Mouse (Mus musculus) CH12.LX (cell line): ENCODE data around the gene Nt5c2. TPM values are rescaled to one million over a fixed set of nuclear protein-coding genes. Genes with fewer than 3 reads are reported as not detected.

Experiments used
- DNase-seq: peaks from one replicate; pipeline ENCODE4 v3.0.0-alpha.2; 2013; ENCODE audit errors: extremely low read depth
- H3K27ac ChIP-seq: 2 replicates; pipeline ENCODE4 v1.5.1; 2012; ENCODE audit warnings: low read depth, mild to moderate bottlenecking, control low read depth, moderate library complexity; ENCODE audit not compliant: insufficient read depth
- H3K27me3 ChIP-seq: replicated peaks from 2 replicates; pipeline ENCODE3; 2012; ENCODE audit warnings: inconsistent platforms
- H3K36me3 ChIP-seq, 2 experiments: replicated peaks in 1 of 2; 2 replicates each; pipeline versions ENCODE3 to v1.6.1; 2012; ENCODE audit warnings: inconsistent platforms in 1 of 2, low read length in 1 of 2, mild to moderate bottlenecking in 1 of 2, mixed read lengths in 1 of 2, moderate library complexity in 1 of 2; ENCODE audit not compliant: control insufficient read depth in 1 of 2, insufficient read depth in 1 of 2
- H3K4me1 ChIP-seq, 2 experiments: 2 replicates each; pipeline ENCODE4 v1.6.1; 2012; ENCODE audit warnings: inconsistent platforms in 1 of 2, moderate library complexity in 1 of 2; ENCODE audit not compliant: insufficient read depth in 2 of 2, control insufficient read depth in 1 of 2
- H3K4me2 ChIP-seq: 2 replicates; pipeline ENCODE4 v1.6.1; 2012; ENCODE audit warnings: low read depth, mild to moderate bottlenecking, control low read depth; ENCODE audit not compliant: poor library complexity, insufficient read depth, severe bottlenecking
- H3K4me3 ChIP-seq, 3 experiments: fragments of 150-350 bp in 1 of 3; sonication (generic) in 1 of 3; replicated peaks in 1 of 3; 2 replicates each; pipeline versions ENCODE3 to v1.5.1; 2011 to 2012; ENCODE audit warnings: low read depth in 2 of 3, low read length in 2 of 3, mild to moderate bottlenecking in 2 of 3, moderate library complexity in 2 of 3, control low read depth in 1 of 3, improper control_type of control experiment in 1 of 3, inconsistent platforms in 1 of 3, mixed read lengths in 1 of 3; ENCODE audit not compliant: poor library complexity in 1 of 3
- H3K79me2 ChIP-seq: replicated peaks from 2 replicates; pipeline ENCODE4 v1.6.1; 2012; ENCODE audit warnings: mild to moderate bottlenecking, moderate library complexity; ENCODE audit not compliant: control insufficient read depth, poor library complexity, insufficient read depth, severe bottlenecking; ENCODE audit errors: extremely low read depth
- H3K9ac ChIP-seq: 2 replicates; pipeline ENCODE4 v1.6.1; 2012; ENCODE audit warnings: low read depth, mild to moderate bottlenecking, control low read depth, moderate library complexity; ENCODE audit not compliant: insufficient read depth
- H3K9me3 ChIP-seq: replicated peaks from 2 replicates; pipeline ENCODE3; 2012; ENCODE audit warnings: low read length, inconsistent platforms, mixed read lengths
- CHD1 ChIP-seq: IDR thresholded peaks from 2 replicates; pipeline ENCODE4 v1.6.1; 2012; ENCODE audit warnings: low read depth, low read length, improper control_type of control experiment, inconsistent platforms
- CTCF ChIP-seq, 2 experiments: IDR thresholded peaks in 1 of 2; conservative IDR thresholded peaks in 1 of 2; 2 replicates each; pipeline ENCODE4 v1.5.1; 2011 to 2012; ENCODE audit warnings: low read depth in 2 of 2, low read length in 2 of 2, improper control_type of control experiment in 1 of 2, inconsistent platforms in 1 of 2, mild to moderate bottlenecking in 1 of 2, moderate library complexity in 1 of 2
- ELF1 ChIP-seq: IDR thresholded peaks from 2 replicates; pipeline ENCODE4 v1.6.1; 2014; ENCODE audit warnings: low read depth, mild to moderate bottlenecking, inconsistent platforms, low read length, improper control_type of control experiment
- EP300 ChIP-seq: IDR thresholded peaks from 2 replicates; pipeline ENCODE4 v1.6.1; 2011; ENCODE audit warnings: low read length, improper control_type of control experiment
- GABPA ChIP-seq: IDR thresholded peaks from 2 replicates; pipeline ENCODE4 v1.6.1; 2012; ENCODE audit warnings: low read depth, low read length, improper control_type of control experiment, inconsistent platforms; ENCODE audit not compliant: insufficient replicate concordance
- JUN ChIP-seq: IDR thresholded peaks from 2 replicates; pipeline ENCODE4 v1.6.1; 2011; ENCODE audit warnings: low read depth, mild to moderate bottlenecking, low read length, improper control_type of control experiment, moderate library complexity; ENCODE audit not compliant: insufficient read depth
- KAT2A ChIP-seq: IDR thresholded peaks from 2 replicates; pipeline ENCODE4 v1.6.1; 2012; ENCODE audit warnings: low read length, improper control_type of control experiment, inconsistent platforms; ENCODE audit not compliant: insufficient replicate concordance
- MAFK ChIP-seq: IDR thresholded peaks from 2 replicates; pipeline ENCODE4 v1.6.1; 2011; ENCODE audit warnings: low read length, improper control_type of control experiment; ENCODE audit not compliant: insufficient replicate concordance
- MAZ ChIP-seq: IDR thresholded peaks from 2 replicates; pipeline ENCODE4 v1.6.1; 2012; ENCODE audit warnings: low read depth, mild to moderate bottlenecking, inconsistent platforms, low read length, improper control_type of control experiment, moderate library complexity
- MXI1 ChIP-seq: IDR thresholded peaks from 2 replicates; pipeline ENCODE4 v1.6.1; 2011; ENCODE audit warnings: mild to moderate bottlenecking, low read depth, low read length, improper control_type of control experiment
- MYC ChIP-seq: IDR thresholded peaks from 2 replicates; pipeline ENCODE4 v1.6.1; 2011; ENCODE audit warnings: low read depth, mild to moderate bottlenecking, improper control_type of control experiment, low read length
- NELFE ChIP-seq: IDR thresholded peaks from 2 replicates; pipeline ENCODE4 v1.6.1; 2011; ENCODE audit warnings: low read depth, low read length, improper control_type of control experiment
- NRF1 ChIP-seq: IDR thresholded peaks from 2 replicates; pipeline ENCODE4 v1.6.1; 2014; ENCODE audit warnings: low read depth, mild to moderate bottlenecking, inconsistent platforms, low read length, improper control_type of control experiment, moderate library complexity
- PAX5 ChIP-seq: IDR thresholded peaks from 2 replicates; pipeline ENCODE4 v1.6.1; 2012; ENCODE audit warnings: low read length, inconsistent platforms, mixed read lengths
- POLR2AphosphoS2 ChIP-seq: IDR thresholded peaks from 2 replicates; pipeline ENCODE4 v1.6.1; 2011; ENCODE audit warnings: low read depth, low read length, improper control_type of control experiment
- SIN3A ChIP-seq: IDR thresholded peaks from 2 replicates; pipeline ENCODE4 v1.6.1; 2012; ENCODE audit warnings: low read length, improper control_type of control experiment, inconsistent platforms
- TCF12 ChIP-seq: IDR thresholded peaks from 2 replicates; pipeline ENCODE4 v1.6.1; 2014; ENCODE audit warnings: low read depth, mild to moderate bottlenecking, inconsistent platforms, low read length, improper control_type of control experiment
- USF1 ChIP-seq: IDR thresholded peaks from 2 replicates; pipeline ENCODE4 v1.6.1; 2014; ENCODE audit warnings: low read depth, mild to moderate bottlenecking, inconsistent platforms, low read length, improper control_type of control experiment
- USF2 ChIP-seq: conservative IDR thresholded peaks from 2 replicates; pipeline ENCODE4 v1.6.1; 2011; ENCODE audit warnings: low read depth, low read length, improper control_type of control experiment
- ZKSCAN1 ChIP-seq: IDR thresholded peaks from 2 replicates; pipeline ENCODE4 v1.6.1; 2012; ENCODE audit warnings: low read depth, inconsistent platforms, low read length, improper control_type of control experiment, borderline replicate concordance
- dilution Hi-C: fragments of 300-500 bp; cut with MboI; formaldehyde crosslinking; loops from 2 replicates; pipeline ENCODE4 v1.14.3; 2020; ENCODE audit warnings: low sequenced_read_pairs; ENCODE audit not compliant: extremely low pct_unique_long_range_greater_than_20kb, extremely low pct_ligation_motif_present
- in situ Hi-C: fragments of 300-500 bp; cut with MboI; formaldehyde crosslinking; loops from 3 replicates; pipeline ENCODE4 v1.14.3; 2019; ENCODE audit warnings: low sequenced_read_pairs, low pct_ligation_motif_present, low pct_unique_long_range_greater_than_20kb, mixed read lengths
- polyA plus RNA-seq: library from polyadenylated mRNA; unstranded; fragments of >175 nt; gene quantifications from 2 replicates; pipeline ENCODE4 v1.2.1, GENCODE M21; 2012; ENCODE audit warnings: low read depth; ENCODE audit not compliant: insufficient read length
- total RNA-seq, 2 experiments: library from RNA; depleted of rRNA; stranded (reverse); fragments of 300-350 nt in 1 of 2; fragments of >200 nt in 1 of 2; gene quantifications; 2 replicates each; pipeline ENCODE4 v1.2.3; 2012 to 2014

Gene Nt5c2
- total and polyA plus RNA-seq, 3 experiments: 15.1 to 62.9 (median 21.1) TPM

DNA sequence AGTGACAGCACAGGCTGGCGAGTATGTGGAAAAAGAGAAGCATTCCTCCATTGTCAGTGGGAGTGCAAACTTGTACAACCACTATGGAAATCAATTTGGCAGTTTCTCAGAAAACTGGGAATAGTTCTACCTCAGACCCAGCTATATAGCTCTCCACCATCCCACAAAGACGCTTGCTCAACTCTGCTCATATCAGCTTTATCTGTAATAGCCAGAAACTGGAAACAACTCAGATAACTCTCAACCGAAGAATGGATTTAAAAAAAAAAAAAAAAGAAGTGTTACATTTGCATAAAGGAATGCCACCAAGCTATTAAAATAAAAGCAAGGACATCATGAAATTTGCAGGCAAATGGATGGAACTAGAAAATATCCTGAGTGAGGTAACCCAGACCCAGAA, 103.5 kb downstream of the Nt5c2 start:
- Histone ChIP-seq H3K4me2 (no peak overlapping the region), H3K27me3 (no peaks in the 10 kb centered on the region), H3K36me3 (peaks cover 0 to 34% of the 10 kb centered on the region in 2 experiments), H3K79me2 (no peaks in the 10 kb centered on the region; the same call in 1 of the 2 replicates), H3K9me3 (no peaks in the 10 kb centered on the region), H3K4me3 (no peak overlapping the region), H3K4me1 (no peaks in the 10 kb centered on the region), H3K27ac (no peak overlapping the region), H3K9ac (no peak overlapping the region)
- DNase-seq: no peak
- no peak for TF ChIP-seq SIN3A
- TF ChIP-seq CHD1: no peak
- TF ChIP-seq PAX5: no peak
- TF ChIP-seq MXI1: no peak
- no peak for TF ChIP-seq CTCF (conservative IDR thresholded peaks at IDR 0.05 in 1 of 2, IDR thresholded peaks at IDR 0.05 in 1 of 2; ENCODE audit: low read depth in 2 of 2, low read length in 2 of 2)
- TF ChIP-seq USF1: no peak
- no peak for TF ChIP-seq MYC
- no peak for TF ChIP-seq TCF12
- TF ChIP-seq MAFK: no peak
- TF ChIP-seq ZKSCAN1: no peak
- dilution Hi-C loops (no loop called here), in situ Hi-C loops (no loop called here)

DNA sequence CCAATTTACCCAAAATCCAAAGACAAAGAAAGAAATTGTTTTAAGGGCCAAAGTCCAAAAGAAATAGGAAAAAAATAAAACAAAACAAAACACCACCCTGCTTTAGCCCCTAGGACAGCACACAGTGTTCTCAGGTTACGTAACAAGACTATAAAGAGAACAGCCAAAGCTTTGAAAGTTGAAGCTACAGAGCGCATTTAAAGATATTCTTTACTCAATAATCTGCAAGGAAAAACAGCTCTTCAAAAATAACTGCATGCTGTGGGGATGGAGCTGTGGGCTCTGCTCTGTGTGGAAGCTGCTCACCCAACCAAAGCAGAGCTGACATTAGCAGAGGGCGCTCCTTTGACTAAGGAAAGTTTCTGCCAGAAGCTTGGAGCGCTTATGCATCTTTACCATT, 106.0 kb downstream of the Nt5c2 start:
- peaks cover 1 to 40% of the 10 kb centered on the region in 2 experiments for H3K36me3 ChIP-seq
- H3K4me1 ChIP-seq: no peaks in the 10 kb centered on the region
- no peak overlapping the region for H3K4me2 ChIP-seq
- dilution Hi-C loops (no loop called here), in situ Hi-C loops (no loop called here)
- H3K79me2 ChIP-seq: no peaks in the 10 kb centered on the region
- H3K4me3 ChIP-seq: no peak overlapping the region
- DNase-seq: no peak
- H3K9me3 ChIP-seq: no peaks in the 10 kb centered on the region
- TF ChIP-seq MAZ (no peak), EP300 (no peak), NELFE (no peak)
- H3K9ac ChIP-seq: no peak overlapping the region
- no peaks in the 10 kb centered on the region for H3K27me3 ChIP-seq
- H3K27ac ChIP-seq: no peak overlapping the region

GRCm38 (mm10) chr19:46908207-46908606, 106.7 kb downstream of the Nt5c2 start:
- H3K9ac ChIP-seq: no peak overlapping the region
- H3K36me3 ChIP-seq: peaks cover 3 to 41% of the 10 kb centered on the region in 2 experiments
- H3K4me3 ChIP-seq: no peak overlapping the region
- DNase-seq: no peak
- no peak overlapping the region for H3K4me2 ChIP-seq
- no peaks in the 10 kb centered on the region for H3K4me1 ChIP-seq
- dilution Hi-C loops: no loop called here
- in situ Hi-C loops: no loop called here
- no peak overlapping the region for H3K27ac ChIP-seq
- H3K27me3 ChIP-seq: no peaks in the 10 kb centered on the region
- TF ChIP-seq GABPA (no peak), MYC (no peak), POLR2AphosphoS2 (no peak), NRF1 (no peak), JUN (no peak), ELF1 (no peak), USF2 (no peak), KAT2A (no peak)
- H3K9me3 ChIP-seq: no peaks in the 10 kb centered on the region
- H3K79me2 ChIP-seq: no peaks in the 10 kb centered on the region
